Mouse (Mus musculus) limb, embryonic 12.5 days (tissue): ENCODE measurements around the gene Mlx. TPM values are rescaled to one million over a fixed set of nuclear protein-coding genes. Genes with fewer than 3 reads are reported as not detected.

Experiments
- ATAC-seq: fragments of 200-750 bp; cut with Nextera tagmentation; 2 replicates; pipeline ENCODE4 v1.8.0; 2017; ENCODE audit warnings: low read depth, moderate TSS enrichment; ENCODE audit not compliant: insufficient number of reproducible peaks, insufficient read depth, low FRiP score, low TSS enrichment
- H3K27ac ChIP-seq: fragments of 300-500 bp; sonication (generic); 2 replicates; pipeline ENCODE4 v1.5.1; 2016; ENCODE audit warnings: mild to moderate bottlenecking, moderate library complexity
- H3K27me3 ChIP-seq: fragments of 300-500 bp; sonication (generic); 2 replicates; pipeline ENCODE4 v1.6.1; 2016; ENCODE audit warnings: mild to moderate bottlenecking, moderate library complexity
- H3K36me3 ChIP-seq: fragments of 300-500 bp; sonication (generic); 2 replicates; pipeline ENCODE4 v1.6.1; 2016; ENCODE audit warnings: mild to moderate bottlenecking, moderate library complexity
- H3K4me1 ChIP-seq: fragments of 300-500 bp; sonication (generic); replicated peaks from 2 replicates; pipeline ENCODE4 v1.6.1; 2016
- H3K4me2 ChIP-seq: fragments of 300-500 bp; sonication (generic); 2 replicates; pipeline ENCODE4 v1.6.1; 2016; ENCODE audit warnings: mild to moderate bottlenecking, moderate library complexity
- H3K4me3 ChIP-seq: fragments of 300-500 bp; sonication (generic); replicated peaks from 2 replicates; pipeline ENCODE4 v1.5.1; 2016; ENCODE audit warnings: mild to moderate bottlenecking
- H3K9ac ChIP-seq: fragments of 300-500 bp; sonication (generic); replicated peaks from 2 replicates; pipeline ENCODE4 v1.6.1; 2016; ENCODE audit warnings: mild to moderate bottlenecking, moderate library complexity
- H3K9me3 ChIP-seq: fragments of 300-500 bp; sonication (generic); 2 replicates; pipeline ENCODE4 v1.6.1; 2016; ENCODE audit warnings: mild to moderate bottlenecking, moderate library complexity
- WGBS: fragments of 180-500 bp; shearing (Covaris S2); methylation state at CpG from one replicate; pipeline ENCODE4 v1.1.7; 2016; 5-methylcytosine and 5-hydroxymethylcytosine counted together
- microRNA-seq: library from miRNA; unstranded; fragments of <30 nt; microRNA quantifications from one replicate; pipeline ENCODE4, GENCODE M21; 2017
- polyA plus RNA-seq: library from polyadenylated mRNA; unstranded; fragments of >200 nt; fragmentation: Nextera tagmentation; extraction: Ambion mirVana; gene quantifications from 2 replicates; pipeline ENCODE4 v1.2.1, GENCODE M21; 2016

Gene Mlx
- polyA plus RNA-seq, 1 experiment from 2014 or later: 43.1 TPM

DNA sequence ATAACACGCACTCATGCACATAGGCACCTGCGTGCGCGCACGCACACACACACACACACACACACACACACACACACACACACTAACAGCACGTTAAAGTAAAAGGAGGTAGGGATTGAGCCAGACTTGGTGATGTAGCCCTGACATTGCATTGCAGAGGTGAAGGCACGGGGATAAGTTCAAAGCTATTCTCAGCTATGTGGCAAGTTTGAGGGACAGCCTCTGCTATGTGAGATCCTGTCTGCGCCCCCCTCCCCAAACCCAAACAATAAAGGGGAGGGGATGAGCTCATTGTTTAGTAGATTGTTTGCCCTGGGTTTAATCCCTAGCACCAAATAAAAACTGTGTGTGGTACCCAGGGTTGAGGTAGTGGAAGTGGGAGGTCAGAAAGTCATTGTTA, 54.0 kb downstream of the Mlx start:
- Histone ChIP-seq H3K4me3 (no peak overlapping the region), H3K27me3 (peaks cover 26% of the 10 kb centered on the region), H3K9me3 (no peaks in the 10 kb centered on the region), H3K4me2 (peak overlapping the region; percentile 52; the same call in 1 of the 2 replicates), H3K4me1 (peaks cover 20% of the 10 kb centered on the region), H3K36me3 (no peaks in the 10 kb centered on the region), H3K27ac (peak overlapping the region; percentile 82; the same call in 1 of the 2 replicates), H3K9ac (no peak overlapping the region)
- no peak for ATAC-seq
- 77% methylated on average over 8 of the region's 8 CpGs for WGBS

Small RNA genes lying within 50 kb of the gene (microRNA-seq; reads per million reads assigned to microRNA genes)
- gene Gm27626: not detected

Other genes with a start within 250 kb of the Mlx start
- gene Stat5b, start 236.6 kb upstream of the Mlx start, polyA plus RNA-seq: 20.4 and 20.6 TPM in 2 replicates
- 4.0 and 5.5 TPM in 2 replicates for gene Stat5a, start 227.9 kb upstream of the Mlx start, polyA plus RNA-seq
- 40.5 and 40.8 TPM in 2 replicates for gene Stat3, start 147.7 kb upstream of the Mlx start, polyA plus RNA-seq
- 38.4 and 48.2 TPM in 2 replicates for gene Cavin1, start 116.4 kb upstream of the Mlx start, polyA plus RNA-seq
- gene Atp6v0a1, start 77.8 kb upstream of the Mlx start, polyA plus RNA-seq: 26.9 and 29.4 TPM in 2 replicates
- 8.0 and 8.1 TPM in 2 replicates for gene Naglu, start 17.3 kb upstream of the Mlx start, polyA plus RNA-seq
- not detected in 2 replicates for gene Hsd17b1, start 8.9 kb upstream of the Mlx start, polyA plus RNA-seq
- gene Coasy, start 4.7 kb upstream of the Mlx start, polyA plus RNA-seq: 43.6 and 46.5 TPM in 2 replicates
- gene Psmc3ip, start 8.2 kb downstream of the Mlx start, polyA plus RNA-seq: 54.3 and 55.7 TPM in 2 replicates
- 18.8 and 19.1 TPM in 2 replicates for gene Retreg3, start 32.6 kb downstream of the Mlx start, polyA plus RNA-seq
- 87.6 and 90.7 TPM in 2 replicates for gene Tubg1, start 32.7 kb downstream of the Mlx start, polyA plus RNA-seq
- gene Tubg2, start 68.6 kb downstream of the Mlx start, polyA plus RNA-seq: 6.3 and 6.4 TPM in 2 replicates
- 0.24 and 0.27 TPM in 2 replicates for gene Cntnap1, start 83.2 kb downstream of the Mlx start, polyA plus RNA-seq
- gene Plekhh3, start 84.1 kb downstream of the Mlx start, polyA plus RNA-seq: 5.3 and 7.0 TPM in 2 replicates
- 0.24 TPM in 1 of 2 replicates, not detected in the other for gene Ccr10, start 88.2 kb downstream of the Mlx start, polyA plus RNA-seq
- 14.2 and 16.4 TPM in 2 replicates for gene Ezh1, start 139.2 kb downstream of the Mlx start, polyA plus RNA-seq
- 53.0 and 61.5 TPM in 2 replicates for gene Ramp2, start 158.8 kb downstream of the Mlx start, polyA plus RNA-seq
- gene Vps25, start 166.4 kb downstream of the Mlx start, polyA plus RNA-seq: 94.1 and 104 TPM in 2 replicates
- gene Wnk4, start 173.3 kb downstream of the Mlx start, polyA plus RNA-seq: 9.4 and 12.4 TPM in 2 replicates
- 1.0 and 1.6 TPM in 2 replicates for gene Cntd1, start 191.7 kb downstream of the Mlx start, polyA plus RNA-seq
- 193 and 204 TPM in 2 replicates for gene Coa3, start 191.8 kb downstream of the Mlx start, polyA plus RNA-seq
- gene Becn1, start 215.0 kb downstream of the Mlx start, polyA plus RNA-seq: 126 and 129 TPM in 2 replicates
- 154 and 167 TPM in 2 replicates for gene Psme3, start 228.9 kb downstream of the Mlx start, polyA plus RNA-seq
- gene Aoc2, start 237.8 kb downstream of the Mlx start, polyA plus RNA-seq: 2.0 and 2.3 TPM in 2 replicates
- gene Aoc3, start 243.3 kb downstream of the Mlx start, polyA plus RNA-seq: 0.05 TPM in 1 of 2 replicates, not detected in the other